Mouse (Mus musculus) G1E (cell line): Measurements from ENCODE around the gene Rfc2.

Experiments used
- CTCF ChIP-seq: IDR thresholded peaks from 2 replicates; pipeline ENCODE4 v1.5.1; 2012; ENCODE audit warnings: low read depth, low read length, inconsistent platforms, mixed read lengths
- GATA1 ChIP-seq: IDR thresholded peaks from 2 replicates; pipeline ENCODE4 v1.6.1; 2012; ENCODE audit warnings: borderline replicate concordance, low read length, inconsistent platforms, mixed read lengths
- GATA2 ChIP-seq: IDR thresholded peaks from 2 replicates; pipeline ENCODE4 v1.6.1; 2012; ENCODE audit warnings: low read depth, low read length, inconsistent platforms, borderline replicate concordance
- TAL1 ChIP-seq: conservative IDR thresholded peaks from 2 replicates; pipeline ENCODE4 v1.6.1; 2012; ENCODE audit warnings: low read depth, low read length, inconsistent platforms, mixed read lengths

DNA sequence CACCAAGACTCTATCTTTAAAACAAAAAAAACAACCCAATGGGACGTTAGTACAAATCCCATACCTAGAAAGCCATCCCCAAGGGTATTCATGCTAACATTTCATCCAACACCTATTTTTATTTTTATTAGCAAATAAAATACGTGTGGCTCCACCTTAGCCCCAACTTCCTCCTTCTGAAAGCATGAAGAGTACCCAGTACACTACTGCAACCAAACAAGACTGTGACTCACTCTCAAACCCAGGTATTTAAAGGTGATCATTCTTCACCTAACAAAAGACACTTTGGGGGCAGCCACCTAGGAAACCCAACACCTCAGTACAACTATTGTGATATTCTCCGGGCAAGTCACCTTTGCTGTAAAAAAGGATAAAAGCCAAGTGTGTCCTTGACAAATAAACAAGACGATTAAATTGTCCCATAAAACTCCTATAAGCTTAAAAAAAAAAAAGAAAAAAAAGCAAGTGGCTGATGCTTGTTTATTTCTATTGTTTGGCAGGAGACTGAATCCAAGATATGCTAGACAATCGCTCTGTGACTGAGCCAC lies 56.7 kb downstream of the Rfc2 start:
- TF ChIP-seq CTCF (no peak), GATA1 (no peak), TAL1 (no peak), GATA2 (no peak)
